Mouse (Mus musculus) CH12.LX (cell line): Measurements from ENCODE around the gene Slc15a1. TPM values are rescaled to one million over a fixed set of nuclear protein-coding genes. Genes with fewer than 3 reads are reported as not detected.

Source experiments
- DNase-seq: peaks from one replicate; pipeline ENCODE4 v3.0.0-alpha.2; 2013; ENCODE audit errors: extremely low read depth
- H3K27ac ChIP-seq: 2 replicates; pipeline ENCODE4 v1.5.1; 2012; ENCODE audit warnings: low read depth, mild to moderate bottlenecking, control low read depth, moderate library complexity; ENCODE audit not compliant: insufficient read depth
- H3K27me3 ChIP-seq: replicated peaks from 2 replicates; pipeline ENCODE3; 2012; ENCODE audit warnings: inconsistent platforms
- H3K36me3 ChIP-seq, 2 experiments: replicated peaks in 1 of 2; 2 replicates each; pipeline versions ENCODE3 to v1.6.1; 2012; ENCODE audit warnings: inconsistent platforms in 1 of 2, low read length in 1 of 2, mild to moderate bottlenecking in 1 of 2, mixed read lengths in 1 of 2, moderate library complexity in 1 of 2; ENCODE audit not compliant: control insufficient read depth in 1 of 2, insufficient read depth in 1 of 2
- H3K4me1 ChIP-seq, 2 experiments: 2 replicates each; pipeline ENCODE4 v1.6.1; 2012; ENCODE audit warnings: inconsistent platforms in 1 of 2, moderate library complexity in 1 of 2; ENCODE audit not compliant: insufficient read depth in 2 of 2, control insufficient read depth in 1 of 2
- H3K4me2 ChIP-seq: 2 replicates; pipeline ENCODE4 v1.6.1; 2012; ENCODE audit warnings: low read depth, mild to moderate bottlenecking, control low read depth; ENCODE audit not compliant: poor library complexity, insufficient read depth, severe bottlenecking
- H3K4me3 ChIP-seq, 3 experiments: fragments of 150-350 bp in 1 of 3; sonication (generic) in 1 of 3; replicated peaks in 1 of 3; 2 replicates each; pipeline versions ENCODE3 to v1.5.1; 2011 to 2012; ENCODE audit warnings: low read depth in 2 of 3, low read length in 2 of 3, mild to moderate bottlenecking in 2 of 3, moderate library complexity in 2 of 3, control low read depth in 1 of 3, improper control_type of control experiment in 1 of 3, inconsistent platforms in 1 of 3, mixed read lengths in 1 of 3; ENCODE audit not compliant: poor library complexity in 1 of 3
- H3K79me2 ChIP-seq: replicated peaks from 2 replicates; pipeline ENCODE4 v1.6.1; 2012; ENCODE audit warnings: mild to moderate bottlenecking, moderate library complexity; ENCODE audit not compliant: control insufficient read depth, poor library complexity, insufficient read depth, severe bottlenecking; ENCODE audit errors: extremely low read depth
- H3K9ac ChIP-seq: 2 replicates; pipeline ENCODE4 v1.6.1; 2012; ENCODE audit warnings: low read depth, mild to moderate bottlenecking, control low read depth, moderate library complexity; ENCODE audit not compliant: insufficient read depth
- H3K9me3 ChIP-seq: replicated peaks from 2 replicates; pipeline ENCODE3; 2012; ENCODE audit warnings: low read length, inconsistent platforms, mixed read lengths
- BHLHE40 ChIP-seq: IDR thresholded peaks from 2 replicates; pipeline ENCODE4 v1.6.1; 2011; ENCODE audit warnings: mild to moderate bottlenecking, low read depth, low read length, improper control_type of control experiment
- CHD1 ChIP-seq: IDR thresholded peaks from 2 replicates; pipeline ENCODE4 v1.6.1; 2012; ENCODE audit warnings: low read depth, low read length, improper control_type of control experiment, inconsistent platforms
- CTCF ChIP-seq, 2 experiments: IDR thresholded peaks in 1 of 2; conservative IDR thresholded peaks in 1 of 2; 2 replicates each; pipeline ENCODE4 v1.5.1; 2011 to 2012; ENCODE audit warnings: low read depth in 2 of 2, low read length in 2 of 2, improper control_type of control experiment in 1 of 2, inconsistent platforms in 1 of 2, mild to moderate bottlenecking in 1 of 2, moderate library complexity in 1 of 2
- MAFK ChIP-seq: IDR thresholded peaks from 2 replicates; pipeline ENCODE4 v1.6.1; 2011; ENCODE audit warnings: low read length, improper control_type of control experiment; ENCODE audit not compliant: insufficient replicate concordance
- MAX ChIP-seq: IDR thresholded peaks from 2 replicates; pipeline ENCODE4 v1.6.1; 2011; ENCODE audit warnings: low read length, improper control_type of control experiment
- NELFE ChIP-seq: IDR thresholded peaks from 2 replicates; pipeline ENCODE4 v1.6.1; 2011; ENCODE audit warnings: low read depth, low read length, improper control_type of control experiment
- NRF1 ChIP-seq: IDR thresholded peaks from 2 replicates; pipeline ENCODE4 v1.6.1; 2014; ENCODE audit warnings: low read depth, mild to moderate bottlenecking, inconsistent platforms, low read length, improper control_type of control experiment, moderate library complexity
- TBP ChIP-seq: conservative IDR thresholded peaks from 2 replicates; pipeline ENCODE4 v1.6.1; 2011; ENCODE audit warnings: low read depth, low read length, improper control_type of control experiment
- UBTF ChIP-seq: IDR thresholded peaks from 2 replicates; pipeline ENCODE4 v1.6.1; 2012; ENCODE audit warnings: low read depth, mild to moderate bottlenecking, inconsistent platforms, low read length, improper control_type of control experiment, moderate library complexity
- USF1 ChIP-seq: IDR thresholded peaks from 2 replicates; pipeline ENCODE4 v1.6.1; 2014; ENCODE audit warnings: low read depth, mild to moderate bottlenecking, inconsistent platforms, low read length, improper control_type of control experiment
- ZKSCAN1 ChIP-seq: IDR thresholded peaks from 2 replicates; pipeline ENCODE4 v1.6.1; 2012; ENCODE audit warnings: low read depth, inconsistent platforms, low read length, improper control_type of control experiment, borderline replicate concordance
- ZMIZ1 ChIP-seq: IDR thresholded peaks from 2 replicates; pipeline ENCODE4 v1.6.1; 2012; ENCODE audit warnings: low read depth, mild to moderate bottlenecking, inconsistent platforms, low read length, improper control_type of control experiment
- dilution Hi-C: fragments of 300-500 bp; cut with MboI; formaldehyde crosslinking; loops from 2 replicates; pipeline ENCODE4 v1.14.3; 2020; ENCODE audit warnings: low sequenced_read_pairs; ENCODE audit not compliant: extremely low pct_unique_long_range_greater_than_20kb, extremely low pct_ligation_motif_present
- in situ Hi-C: fragments of 300-500 bp; cut with MboI; formaldehyde crosslinking; loops from 3 replicates; pipeline ENCODE4 v1.14.3; 2019; ENCODE audit warnings: low sequenced_read_pairs, low pct_ligation_motif_present, low pct_unique_long_range_greater_than_20kb, mixed read lengths
- polyA plus RNA-seq: library from polyadenylated mRNA; unstranded; fragments of >175 nt; gene quantifications from 2 replicates; pipeline ENCODE4 v1.2.1, GENCODE M21; 2012; ENCODE audit warnings: low read depth; ENCODE audit not compliant: insufficient read length
- total RNA-seq, 2 experiments: library from RNA; depleted of rRNA; stranded (reverse); fragments of 300-350 nt in 1 of 2; fragments of >200 nt in 1 of 2; gene quantifications; 2 replicates each; pipeline ENCODE4 v1.2.3; 2012 to 2014

Slc15a1 gene
- total and polyA plus RNA-seq, 3 experiments = 0.04 to 0.19 TPM; not detected in 1

DNA sequence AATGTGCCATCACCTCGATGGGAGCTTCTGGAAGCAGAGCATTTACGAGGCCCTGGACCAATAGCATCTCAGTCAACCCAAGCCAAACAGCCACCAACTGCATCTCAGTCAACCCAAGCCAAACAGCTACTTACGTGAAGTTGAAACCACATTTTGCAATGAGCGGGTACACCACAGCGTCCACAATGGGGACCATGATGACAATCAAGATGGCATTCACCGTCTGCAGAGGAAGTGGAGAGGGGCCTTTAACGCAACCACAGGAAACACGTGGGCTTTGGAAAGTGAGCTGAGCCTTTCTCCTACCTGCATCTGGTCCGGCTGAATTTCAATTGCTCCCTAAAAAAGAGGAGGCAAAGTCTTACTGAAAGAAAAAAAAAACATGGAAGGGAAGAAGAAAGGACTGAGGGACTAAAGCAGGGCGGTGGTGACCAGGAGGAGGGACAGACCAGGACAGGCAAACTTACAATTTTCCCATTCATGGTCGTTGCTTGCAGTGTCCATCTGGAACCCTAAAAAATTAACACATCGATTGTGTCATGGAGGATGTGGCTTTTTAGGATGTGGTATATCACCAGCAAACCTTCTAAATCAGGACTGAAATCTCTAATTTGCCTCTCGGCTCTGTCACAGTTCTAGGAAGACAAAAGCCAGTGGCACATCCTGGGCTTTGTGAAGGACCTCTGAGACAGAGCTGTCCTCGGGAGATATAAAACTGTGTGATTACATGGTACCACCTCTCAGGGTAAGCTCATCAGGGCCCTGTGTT lies 26.9 kb downstream of the Slc15a1 start:
- in situ Hi-C loops (loop anchor here (5.0 kb wide), 1 partner anchor 99 kb away; no protein-coding TSS in a partner anchor), dilution Hi-C loops (no loop called here)
- Histone ChIP-seq H3K36me3 (no peaks in the 10 kb centered on the region), H3K27me3 (no peaks in the 10 kb centered on the region), H3K4me2 (no peak overlapping the region), H3K4me3 (no peak overlapping the region), H3K4me1 (peaks cover 2 to 9% of the 10 kb centered on the region in 2 experiments; a peak in 3 of 4 replicates), H3K27ac (no peak overlapping the region), H3K9ac (no peak overlapping the region), H3K9me3 (no peaks in the 10 kb centered on the region), H3K79me2 (no peaks in the 10 kb centered on the region)
- DNase-seq = peak; percentile 25
- no peak for TF ChIP-seq CHD1
- TF ChIP-seq UBTF = no peak
- 0 out of 2 replicates have a peak, but pooled peaks have one; percentile 51 for TF ChIP-seq MAX
- no peak for TF ChIP-seq NRF1
- TF ChIP-seq ZKSCAN1 = no peak
- TF ChIP-seq MAFK = 0 out of 2 replicates have a peak, but pooled peaks have one; percentile 53
- TF ChIP-seq USF1 = peak; percentile 11; the same call in 1 of the 2 replicates
- TF ChIP-seq TBP = no peak

GRCm38 (mm10) chr14:121473869-121474268 lies 31.2 kb downstream of the Slc15a1 start:
- H3K27me3 ChIP-seq = no peaks in the 10 kb centered on the region
- dilution Hi-C loops (no loop called here), in situ Hi-C loops (no loop called here)
- no peaks in the 10 kb centered on the region for H3K36me3 ChIP-seq
- no peak overlapping the region for H3K4me3 ChIP-seq
- H3K4me2 ChIP-seq = no peak overlapping the region
- DNase-seq = no peak
- H3K9me3 ChIP-seq = no peaks in the 10 kb centered on the region
- no peak overlapping the region for H3K9ac ChIP-seq
- H3K27ac ChIP-seq = no peak overlapping the region
- H3K4me1 ChIP-seq = peaks cover 2 to 12% of the 10 kb centered on the region in 2 experiments; a peak in 3 of 4 replicates
- no peaks in the 10 kb centered on the region for H3K79me2 ChIP-seq
- no peak for TF ChIP-seq CHD1
- peak in 1 of 2 experiments; percentile 20; a peak in 2 of 4 replicates for TF ChIP-seq CTCF (conservative IDR thresholded peaks at IDR 0.05 in 1 of 2, IDR thresholded peaks at IDR 0.05 in 1 of 2; ENCODE audit: low read depth in 2 of 2, low read length in 2 of 2)

DNA sequence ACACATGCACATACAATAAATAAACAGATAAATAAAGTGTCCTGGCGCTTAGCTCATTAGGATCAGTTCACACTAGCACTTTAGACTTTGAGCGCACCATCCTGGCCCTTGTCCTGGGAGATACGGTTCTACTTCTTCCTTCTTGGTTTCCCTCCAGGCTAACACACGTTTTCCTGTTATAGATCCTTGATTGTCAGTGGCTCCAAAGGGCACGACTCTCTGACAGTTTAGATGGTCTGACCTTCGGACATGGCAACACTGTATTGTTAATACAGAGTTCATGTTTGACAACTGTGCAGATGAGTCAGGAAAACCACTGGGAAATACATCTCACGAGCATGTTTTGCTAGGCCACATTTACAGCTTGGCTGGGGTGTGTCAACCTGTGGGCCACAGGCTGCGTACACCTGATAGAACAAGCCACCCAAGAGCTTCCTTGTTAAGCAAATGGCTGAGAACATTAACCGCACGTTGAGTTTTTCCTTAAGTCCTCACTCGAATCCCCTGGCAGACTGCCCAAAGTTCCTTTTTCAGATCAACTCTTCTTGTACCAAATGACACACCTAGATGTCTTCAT lies 33.4 kb downstream of the Slc15a1 start:
- H3K27me3 ChIP-seq = no peaks in the 10 kb centered on the region
- H3K4me1 ChIP-seq = peaks cover 0 to 6% of the 10 kb centered on the region in 2 experiments; a peak in 2 of 4 replicates
- no peak overlapping the region for H3K4me3 ChIP-seq
- no peak for DNase-seq
- in situ Hi-C loops (no loop called here), dilution Hi-C loops (no loop called here)
- TF ChIP-seq NELFE (no peak), BHLHE40 (no peak), ZMIZ1 (no peak)
- no peak overlapping the region for H3K4me2 ChIP-seq
- no peak overlapping the region for H3K9ac ChIP-seq
- no peak overlapping the region for H3K27ac ChIP-seq
- H3K36me3 ChIP-seq = no peaks in the 10 kb centered on the region
- no peaks in the 10 kb centered on the region for H3K79me2 ChIP-seq
- H3K9me3 ChIP-seq = no peaks in the 10 kb centered on the region
